Mouse (Mus musculus) bone marrow, adult 2 months (tissue): ENCODE results near the gene Mtpn. TPM values are rescaled to one million over a fixed set of nuclear protein-coding genes. Genes with fewer than 3 reads are reported as not detected.

Experiments used
- H3K27ac ChIP-seq: fragments of 200-500 bp; 2 replicates; pipeline ENCODE4 v1.5.1; 2012; ENCODE audit warnings: low read depth, mild to moderate bottlenecking, control low read depth, inconsistent platforms, low read length; ENCODE audit not compliant: control insufficient read depth, poor library complexity, insufficient read depth
- H3K4me1 ChIP-seq: fragments of 200-500 bp; 2 replicates; pipeline ENCODE4 v1.6.1; 2011; ENCODE audit warnings: low read length; ENCODE audit not compliant: control insufficient read depth, insufficient read depth
- H3K4me3 ChIP-seq: fragments of 200-500 bp; replicated peaks from 2 replicates; pipeline ENCODE3; 2011; ENCODE audit warnings: mild to moderate bottlenecking, low read depth, low read length, control low read depth; ENCODE audit not compliant: control insufficient read depth
- CTCF ChIP-seq: fragments of 200-500 bp; IDR thresholded peaks from 2 replicates; pipeline ENCODE4 v1.5.1; 2011; ENCODE audit warnings: low read length, control low read depth; ENCODE audit not compliant: control insufficient read depth, insufficient read depth
- POLR2A ChIP-seq: fragments of 200-500 bp; IDR thresholded peaks from 2 replicates; pipeline ENCODE4 v1.6.1; 2011; ENCODE audit warnings: low read depth, mild to moderate bottlenecking, control low read depth, low read length, borderline replicate concordance; ENCODE audit not compliant: control insufficient read depth
- WGBS: fragments of 180-500 bp; shearing (Covaris S2); methylation state at CpG from one replicate; pipeline ENCODE4 v1.1.7; 2018; 5-methylcytosine and 5-hydroxymethylcytosine counted together
- polyA plus RNA-seq: library from polyadenylated mRNA; stranded (reverse); fragments of >200 nt; gene quantifications from 2 replicates; pipeline ENCODE4 v1.2.4, GENCODE M21; 2011; ENCODE audit warnings: low replicate concordance; ENCODE audit not compliant: missing spikeins, insufficient read depth, insufficient read length

Gene Mtpn
- 24.3 and 38.3 TPM in 2 replicates for polyA plus RNA-seq

- Histone ChIP-seq H3K4me1 (no peaks in the 10 kb centered on the region; the same call in 1 of the 2 replicates), H3K27ac (peak within 1 kb of the TSS; percentile 85), H3K4me3 (peak within 1 kb of the TSS; percentile 93)
- WGBS: under 1% methylated on average over 61 of the region's 61 CpGs
- TF ChIP-seq CTCF (no peak), POLR2A (peak; percentile 85; the same call in 1 of the 2 replicates)
These were observed at the start of gene Mtpn for GRCm38 (mm10) chr6:35539304-35540009. Gene Mtpn, minus strand, starts transcription at chr6:35539888.

DNA sequence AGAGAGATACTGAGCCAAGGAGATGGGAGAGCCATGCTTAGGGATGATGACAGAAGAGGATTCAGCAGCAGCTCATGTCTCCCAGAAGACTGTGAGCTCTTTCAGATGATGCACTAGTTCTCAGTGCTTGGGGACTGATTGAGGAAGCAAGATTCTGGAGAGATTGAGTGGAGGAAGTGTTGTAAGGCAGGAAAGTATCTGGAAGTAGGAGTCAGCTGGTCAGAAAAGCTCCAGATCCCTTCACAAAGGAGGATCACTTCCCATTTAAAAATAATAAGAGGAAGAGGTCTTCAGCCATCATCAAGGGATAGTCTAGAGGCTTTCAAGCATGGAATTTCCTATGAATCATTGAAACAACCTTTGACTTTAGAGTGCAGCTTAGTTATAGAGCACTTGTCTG lies 29.0 kb upstream of the Mtpn start:
- no peaks in the 10 kb centered on the region for H3K4me1 ChIP-seq
- TF ChIP-seq CTCF (no peak), POLR2A (no peak)
- H3K4me3 ChIP-seq: no peak overlapping the region
- no peak overlapping the region for H3K27ac ChIP-seq

DNA sequence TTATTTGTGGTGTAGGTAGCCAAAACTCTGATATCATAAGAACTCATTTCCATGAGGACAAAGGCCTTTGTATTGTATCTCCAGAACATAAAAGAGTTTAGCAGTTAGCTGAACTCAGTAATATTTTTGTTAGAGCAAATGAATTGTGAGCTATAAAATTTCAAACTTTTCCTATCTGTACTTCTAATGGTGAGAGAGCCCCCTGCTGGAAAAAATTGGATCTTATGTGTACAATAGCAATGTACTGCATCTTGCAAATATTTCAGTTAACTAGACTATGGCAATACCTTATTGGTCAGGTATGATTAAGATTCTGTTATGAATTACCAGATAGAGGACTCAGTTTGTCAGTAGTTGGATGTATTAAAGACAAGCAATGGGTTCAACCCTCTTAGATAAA lies 28.1 kb upstream of the Mtpn start:
- TF ChIP-seq CTCF (no peak), POLR2A (no peak)
- no peak overlapping the region for H3K27ac ChIP-seq
- no peak overlapping the region for H3K4me3 ChIP-seq
- no peaks in the 10 kb centered on the region for H3K4me1 ChIP-seq

GRCm38 (mm10) chr6:35559950-35560349 lies 20.3 kb upstream of the Mtpn start:
- TF ChIP-seq CTCF (no peak), POLR2A (no peak)
- WGBS: 3% methylated on average over 2 of the region's 2 CpGs
- no peak overlapping the region for H3K27ac ChIP-seq
- no peak overlapping the region for H3K4me3 ChIP-seq
- no peaks in the 10 kb centered on the region for H3K4me1 ChIP-seq

- H3K27ac ChIP-seq: no peak overlapping the region
These were observed 4.7 kb upstream of the Mtpn start for GRCm38 (mm10) chr6:35544352-35544751.

GRCm38 (mm10) chr6:35542656-35543400 lies 3.1 kb upstream of the Mtpn start:
- no peak overlapping the region for H3K4me3 ChIP-seq
- TF ChIP-seq POLR2A (no peak), CTCF (no peak)
- 66% methylated on average over 8 of the region's 8 CpGs for WGBS
- no peaks in the 10 kb centered on the region; the same call in 1 of the 2 replicates for H3K4me1 ChIP-seq
- no peak overlapping the region for H3K27ac ChIP-seq

More at GRCm38 (mm10) chr6:35544352-35544751, 4.7 kb upstream of the Mtpn start:
- Histone ChIP-seq H3K4me1 (no peaks in the 10 kb centered on the region; the same call in 1 of the 2 replicates), H3K4me3 (no peak overlapping the region)
- TF ChIP-seq CTCF (no peak), POLR2A (no peak)

DNA sequence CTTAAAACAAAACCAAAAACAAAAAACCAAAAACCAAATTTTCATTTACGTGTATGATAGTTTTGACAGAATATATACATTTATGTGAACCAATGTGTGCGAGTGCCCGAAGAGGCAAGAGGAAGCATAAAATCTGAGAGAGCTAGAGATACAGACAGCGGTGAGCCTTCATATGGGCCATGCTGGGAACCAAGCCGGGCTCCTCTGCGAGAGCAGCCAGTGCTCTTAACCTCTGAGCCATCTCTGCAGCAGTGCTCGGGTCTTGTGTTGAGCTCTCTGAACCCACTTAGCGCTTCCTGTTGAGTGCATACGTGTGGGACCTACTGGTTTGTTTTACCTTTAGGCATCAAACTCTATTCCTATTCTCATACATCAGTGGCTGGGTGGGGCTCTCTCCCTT lies 689 bp upstream of the Mtpn start:
- Histone ChIP-seq H3K4me1 (no peaks in the 10 kb centered on the region; the same call in 1 of the 2 replicates), H3K4me3 (no peak overlapping the region), H3K27ac (no peak overlapping the region)
- whole genome bisulfite sequencing: 90% methylated on average over 9 of the region's 9 CpGs
- no peak for TF ChIP-seq POLR2A

DNA sequence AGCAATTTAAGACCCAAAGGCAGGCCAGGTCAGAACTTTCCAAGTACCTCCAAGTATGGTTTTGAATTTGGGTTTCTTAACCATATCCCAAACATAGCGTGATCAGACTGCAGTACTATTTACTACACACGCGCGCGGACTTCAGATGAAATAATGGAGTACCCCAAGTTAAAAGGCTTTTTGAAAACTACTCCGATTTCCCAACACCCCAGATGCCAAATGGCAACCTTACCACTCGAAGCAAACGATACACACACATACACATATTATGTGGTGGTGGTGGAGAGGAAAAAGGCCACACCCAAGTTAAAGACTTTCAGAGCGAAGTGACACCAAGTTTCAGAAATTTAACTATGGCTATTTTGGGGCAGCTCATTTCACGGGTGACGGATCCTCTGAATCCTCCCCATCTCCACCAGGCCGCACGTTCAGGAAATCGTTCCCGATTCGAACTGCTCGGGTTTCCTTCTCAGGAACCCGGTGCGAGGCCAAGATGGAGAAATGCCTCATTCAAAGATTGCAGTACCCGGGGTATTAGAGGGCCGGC lies 858 bp downstream of the Mtpn start:
- TF ChIP-seq CTCF (no peak), POLR2A (no peak)
- peak overlapping the region; percentile 85 for H3K27ac ChIP-seq
- peak overlapping the region; percentile 93 for H3K4me3 ChIP-seq
- H3K4me1 ChIP-seq: no peaks in the 10 kb centered on the region; the same call in 1 of the 2 replicates
- WGBS: 2% methylated on average over 21 of the region's 21 CpGs

GRCm38 (mm10) chr6:35536021-35536420 lies 3.7 kb downstream of the Mtpn start:
- no peaks in the 10 kb centered on the region; the same call in 1 of the 2 replicates for H3K4me1 ChIP-seq
- no peak overlapping the region for H3K4me3 ChIP-seq
- WGBS: 10% methylated on average over 7 of the region's 7 CpGs
- no peak for TF ChIP-seq POLR2A
- TF ChIP-seq CTCF: no peak
- no peak overlapping the region for H3K27ac ChIP-seq
